Mouse (Mus musculus) induced T-regulatory cell, adult 2 months (primary cell): ENCODE results near the gene Slc38a10.

Source experiments
- DNase-seq: peaks from one replicate; pipeline ENCODE4 v3.0.0-alpha.2; 2012; ENCODE audit warnings: low read depth

Slc38a10 gene

DNA sequence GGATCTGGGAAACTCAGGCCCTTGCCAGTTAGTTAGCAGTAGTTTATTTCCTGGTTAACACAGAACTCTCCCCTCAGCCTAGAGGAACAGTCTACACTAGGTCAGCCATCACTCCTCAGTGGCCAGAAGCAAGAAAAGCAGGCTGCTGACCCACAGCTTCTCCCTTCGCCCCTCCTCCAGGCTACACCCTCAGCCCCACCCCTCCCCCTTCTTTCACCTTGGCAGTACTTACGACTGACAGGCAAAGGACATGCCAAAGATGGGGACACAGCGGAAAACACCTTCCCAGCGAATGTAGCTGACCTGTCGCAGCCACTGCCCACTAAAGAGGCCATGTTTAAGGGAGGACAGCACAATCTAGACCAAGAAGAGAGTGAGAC, 13.5 kb downstream of the Slc38a10 start:
- DNase-seq: no peak

- no peak for DNase-seq
These were observed 14.1 kb downstream of the Slc38a10 start for GRCm38 (mm10) chr11:120136796-120137624.

DNA sequence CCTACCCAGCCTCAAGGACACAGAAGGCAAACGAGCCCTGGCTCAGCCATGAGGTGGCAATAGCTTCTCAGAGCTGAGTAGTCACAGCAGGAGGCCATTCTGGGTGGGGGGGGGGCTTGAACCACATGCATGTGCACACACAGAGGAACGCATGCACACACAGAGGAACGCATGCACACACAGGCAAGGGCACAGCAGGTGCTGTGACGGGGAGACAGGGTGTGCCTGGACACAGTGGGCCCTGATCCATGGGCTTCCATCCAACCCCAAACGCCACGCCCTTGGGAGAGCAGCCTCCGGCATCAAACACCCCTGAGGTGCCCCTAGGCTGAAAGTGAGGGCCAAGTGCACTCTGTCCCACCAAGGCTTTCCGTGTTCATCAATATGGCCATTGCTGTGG, 15.0 kb downstream of the Slc38a10 start:
- DNase-seq: no peak

- DNase-seq: no peak
These were observed 16.2 kb downstream of the Slc38a10 start for GRCm38 (mm10) chr11:120134847-120135530.

- no peak for DNase-seq
These were observed 17.0 kb downstream of the Slc38a10 start for GRCm38 (mm10) chr11:120134148-120134547.

DNA sequence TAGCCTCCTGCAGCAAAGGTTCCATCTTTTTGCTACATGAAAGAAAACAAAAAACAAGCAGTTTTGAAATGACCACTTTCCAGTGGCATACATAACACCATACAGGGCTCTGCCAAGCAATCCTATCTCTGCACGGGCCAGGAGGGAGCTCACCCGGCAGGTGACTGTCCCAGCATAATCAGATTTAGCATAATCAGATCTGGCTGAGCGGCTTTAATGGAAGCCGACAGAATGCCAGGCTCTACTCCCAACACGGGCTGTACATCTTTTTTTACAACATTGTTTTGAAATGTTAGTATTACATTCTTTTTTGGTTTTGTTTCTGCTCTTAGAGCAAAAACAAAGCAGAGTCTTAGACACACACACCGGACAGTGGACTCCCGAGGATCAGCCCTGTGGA, 21.9 kb downstream of the Slc38a10 start:
- no peak for DNase-seq

DNA sequence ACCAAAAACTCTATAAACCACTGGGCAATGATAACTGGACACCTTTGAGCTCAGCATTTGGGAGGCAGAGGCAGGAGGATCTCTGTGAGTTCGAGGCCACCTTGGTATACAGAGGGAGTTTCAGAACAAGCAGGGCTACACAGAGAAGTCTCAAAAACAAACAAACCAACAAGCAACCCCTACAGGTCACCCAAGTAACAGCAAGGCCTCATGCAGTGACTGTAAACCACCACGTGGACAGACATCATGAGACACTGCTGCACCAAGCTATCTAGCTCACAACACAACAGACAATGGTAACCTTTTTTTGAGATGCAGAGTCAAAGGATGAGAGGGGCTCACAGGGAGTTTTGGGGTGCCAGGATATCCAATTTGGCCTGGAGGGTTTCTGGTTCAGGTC, 24.3 kb downstream of the Slc38a10 start:
- peak; percentile 24 for DNase-seq

DNA sequence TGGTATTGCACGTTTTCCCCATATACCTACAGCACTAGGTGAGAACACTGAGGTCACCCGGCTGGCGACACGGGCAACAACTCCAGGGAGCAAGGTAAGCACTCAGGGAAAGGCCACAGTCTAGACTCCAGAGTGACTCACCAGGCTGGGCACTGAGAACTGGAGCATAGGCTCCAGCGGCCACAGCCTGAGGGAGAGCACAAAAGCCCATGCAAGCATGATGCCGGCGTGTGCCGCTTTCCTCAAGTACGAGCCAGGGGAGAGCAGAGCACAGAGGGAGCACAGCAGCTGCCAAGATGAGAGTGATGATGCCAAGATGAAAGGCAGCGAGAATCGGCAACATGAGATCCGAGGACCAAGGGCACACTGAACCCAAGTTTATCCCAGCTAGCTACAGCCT, 29.0 kb downstream of the Slc38a10 start:
- no peak for DNase-seq

DNA sequence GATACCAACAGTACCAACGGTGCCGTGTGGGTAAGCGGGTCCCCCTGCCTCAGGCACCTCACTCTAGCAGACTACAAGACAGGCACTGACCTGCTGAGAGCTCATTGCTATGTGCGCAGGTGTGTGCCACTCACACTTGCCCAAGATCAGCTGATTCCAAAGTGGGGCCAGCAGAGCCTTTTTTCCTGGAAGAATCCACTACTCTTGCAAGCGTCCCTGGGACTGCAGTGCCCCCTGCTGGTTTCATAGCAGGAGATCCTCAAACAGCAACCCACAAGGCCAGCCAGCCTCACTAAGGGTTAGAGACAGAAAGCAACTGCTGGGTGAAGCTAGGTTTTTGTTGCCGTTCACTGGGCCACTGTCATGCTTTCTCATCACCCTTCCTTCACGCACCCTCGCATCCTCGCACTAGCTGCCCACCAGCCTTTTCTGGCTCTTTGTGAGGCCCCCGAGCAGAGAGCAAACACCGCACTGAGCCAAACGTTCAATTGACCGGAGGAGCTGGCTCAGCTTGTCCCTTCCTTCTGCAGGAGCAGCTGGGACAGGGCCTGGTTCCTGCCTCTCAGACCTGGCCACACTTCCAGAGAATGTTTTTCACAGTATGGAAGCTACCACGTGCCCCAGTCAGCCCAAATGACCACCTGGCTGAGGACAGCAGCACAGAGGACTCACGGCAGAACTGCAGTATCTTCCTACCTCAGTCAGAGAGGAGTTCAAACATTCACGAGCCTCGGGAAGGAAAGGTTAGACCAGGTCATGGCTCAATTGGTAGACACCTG, 30.3 kb downstream of the Slc38a10 start:
- peak; percentile 32 for DNase-seq

DNA sequence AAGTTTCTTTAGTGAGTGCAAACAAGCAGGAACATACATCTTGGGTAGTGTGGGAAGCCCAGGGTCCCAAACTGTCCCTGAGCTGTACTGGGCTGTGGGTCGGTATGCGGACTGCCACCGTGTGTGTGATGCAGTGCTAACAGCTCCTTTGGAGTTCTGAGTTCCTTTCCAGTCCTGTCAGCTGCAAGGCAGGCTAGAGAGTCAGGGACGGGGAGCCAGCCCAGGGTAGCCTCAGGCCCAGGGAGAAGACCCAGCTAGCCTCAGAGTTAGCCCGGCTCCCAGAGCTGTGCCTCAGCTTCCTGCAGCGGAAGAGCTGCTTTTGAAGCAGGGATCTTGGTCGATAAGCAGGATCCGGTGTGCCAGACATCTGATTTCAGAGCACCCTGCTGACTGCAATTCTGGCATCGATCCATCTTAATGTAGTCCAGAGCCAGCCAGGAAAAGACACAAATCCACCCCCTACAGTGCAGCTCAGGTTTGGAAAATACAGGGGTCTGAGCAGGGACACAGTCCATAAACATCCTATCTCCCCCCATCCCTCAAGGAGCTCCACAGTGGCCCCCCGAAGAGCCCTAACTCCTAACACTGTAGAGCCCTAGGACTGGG, 31.1 kb downstream of the Slc38a10 start:
- no peak for DNase-seq

GRCm38 (mm10) chr11:120119108-120119507, 32.0 kb downstream of the Slc38a10 start:
- DNase-seq: no peak

DNA sequence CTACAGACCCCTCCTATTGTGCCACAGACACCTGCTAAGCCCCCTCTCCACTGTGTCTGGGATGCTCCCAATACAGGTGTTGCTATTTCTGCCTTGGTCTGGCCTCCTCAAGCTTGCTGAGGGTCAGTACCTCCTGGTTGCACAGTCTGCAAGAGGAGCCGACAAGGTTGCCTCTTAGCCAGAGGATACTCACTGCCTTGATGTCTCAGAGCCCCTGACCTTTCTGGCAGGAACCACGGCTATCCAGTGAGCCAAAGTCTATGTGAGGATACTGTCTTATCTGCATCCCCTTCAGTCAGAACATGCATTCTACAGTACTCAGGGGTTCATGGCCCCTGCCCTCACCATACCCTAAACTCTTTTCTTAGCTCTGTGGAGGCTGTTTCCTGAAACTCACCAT, 33.5 kb downstream of the Slc38a10 start:
- DNase-seq: no peak

- no peak for DNase-seq
These were observed 36.5 kb downstream of the Slc38a10 start for GRCm38 (mm10) chr11:120114488-120115215.

DNA sequence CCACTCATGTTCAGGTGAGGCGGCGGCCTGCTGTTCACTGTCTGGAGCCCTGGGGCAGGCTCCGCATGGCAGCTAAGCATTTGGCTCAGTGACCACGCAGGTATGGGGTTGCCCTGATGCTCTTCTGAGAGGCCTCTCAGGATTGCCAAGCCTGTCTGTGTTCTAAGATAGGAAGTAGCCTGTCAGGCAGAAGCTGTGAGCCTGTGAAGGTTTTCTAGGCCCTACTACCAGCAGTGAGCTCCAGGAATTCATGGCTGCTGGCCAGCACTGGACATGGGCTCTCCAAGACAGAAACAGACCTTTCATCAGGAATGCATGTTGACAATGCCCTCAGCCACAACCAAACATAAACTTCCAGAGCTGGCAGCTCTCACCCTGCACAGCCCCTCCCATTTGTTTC, 39.0 kb downstream of the Slc38a10 start:
- no peak for DNase-seq

- peak; percentile 78 for DNase-seq
These were observed 40.1 kb downstream of the Slc38a10 start for GRCm38 (mm10) chr11:120111033-120111432.

DNA sequence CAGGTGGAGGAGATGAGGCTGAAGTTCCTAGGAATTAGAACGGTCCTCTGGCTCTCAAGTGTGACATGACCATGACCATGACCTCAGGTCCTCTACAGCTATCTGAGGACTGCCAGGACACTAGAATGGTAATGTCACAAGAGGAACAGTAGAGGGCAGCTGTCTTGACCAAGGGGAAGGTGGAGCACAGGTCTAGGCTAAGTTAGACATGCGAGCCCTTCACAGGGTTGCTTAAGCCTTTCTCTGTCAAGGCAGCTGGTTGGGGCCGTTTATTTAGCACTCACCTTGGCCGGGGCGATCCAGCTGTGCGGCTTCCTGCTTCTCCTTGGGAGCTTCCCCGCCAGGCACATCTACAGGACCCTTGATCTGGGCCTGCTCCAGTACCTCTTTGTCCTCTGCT, 40.6 kb downstream of the Slc38a10 start:
- peak; percentile 17 for DNase-seq

GRCm38 (mm10) chr11:120109558-120110210, 41.5 kb downstream of the Slc38a10 start:
- no peak for DNase-seq

- no peak for DNase-seq
These were observed 43.4 kb downstream of the Slc38a10 start for GRCm38 (mm10) chr11:120107796-120108195.

- no peak for DNase-seq
These were observed 44.1 kb downstream of the Slc38a10 start for GRCm38 (mm10) chr11:120107026-120107425.

- no peak for DNase-seq
These were observed 47.6 kb downstream of the Slc38a10 start for GRCm38 (mm10) chr11:120103431-120103997.

- DNase-seq: peak; percentile 87
These were observed 50.1 kb downstream of the Slc38a10 start for GRCm38 (mm10) chr11:120101036-120101435.
